Mouse (Mus musculus) heart, adult 2 months (tissue): Measurements from ENCODE around the gene Slc6a9.

ENCODE experiments used
- CTCF ChIP-seq: fragments of 200-600 bp; IDR thresholded peaks from 2 replicates; pipeline ENCODE4 v1.8.1; 2022; ENCODE audit warnings: antibody characterized with exemption, mild to moderate bottlenecking, moderate library complexity
- EP300 ChIP-seq: fragments of 200-500 bp; IDR thresholded peaks from 2 replicates; pipeline ENCODE4 v1.6.1; 2011; ENCODE audit warnings: low read depth, low read length, control low read depth; ENCODE audit not compliant: insufficient read depth
- POLR2A ChIP-seq: fragments of 200-500 bp; IDR thresholded peaks from 2 replicates; pipeline ENCODE4 v1.6.1; 2011; ENCODE audit warnings: mild to moderate bottlenecking, low read depth, low read length, control low read depth; ENCODE audit not compliant: insufficient read depth

GRCm38 (mm10) chr4:117912685-117913273 is 78.5 kb downstream of the Slc6a9 start:
- no peak for TF ChIP-seq EP300
- no peak for TF ChIP-seq POLR2A
- TF ChIP-seq CTCF: no peak
